Mouse (Mus musculus) ES-CJ7 (cell line): ENCODE results near the gene Pnrc2.

ENCODE experiments used
- DNase-seq: peaks from one replicate; pipeline ENCODE4 v3.0.0; 2011; ENCODE audit warnings: low read depth, low spot score

The Pnrc2 gene

GRCm38 (mm10) chr4:135892884-135893283 lies 19.2 kb upstream of the Pnrc2 start:
- no peak for DNase-seq

- no peak for DNase-seq
These were observed 17.9 kb upstream of the Pnrc2 start for GRCm38 (mm10) chr4:135891539-135891938.

- peak; percentile 74 for DNase-seq
These were observed 16.2 kb upstream of the Pnrc2 start for GRCm38 (mm10) chr4:135889884-135890283.

DNA sequence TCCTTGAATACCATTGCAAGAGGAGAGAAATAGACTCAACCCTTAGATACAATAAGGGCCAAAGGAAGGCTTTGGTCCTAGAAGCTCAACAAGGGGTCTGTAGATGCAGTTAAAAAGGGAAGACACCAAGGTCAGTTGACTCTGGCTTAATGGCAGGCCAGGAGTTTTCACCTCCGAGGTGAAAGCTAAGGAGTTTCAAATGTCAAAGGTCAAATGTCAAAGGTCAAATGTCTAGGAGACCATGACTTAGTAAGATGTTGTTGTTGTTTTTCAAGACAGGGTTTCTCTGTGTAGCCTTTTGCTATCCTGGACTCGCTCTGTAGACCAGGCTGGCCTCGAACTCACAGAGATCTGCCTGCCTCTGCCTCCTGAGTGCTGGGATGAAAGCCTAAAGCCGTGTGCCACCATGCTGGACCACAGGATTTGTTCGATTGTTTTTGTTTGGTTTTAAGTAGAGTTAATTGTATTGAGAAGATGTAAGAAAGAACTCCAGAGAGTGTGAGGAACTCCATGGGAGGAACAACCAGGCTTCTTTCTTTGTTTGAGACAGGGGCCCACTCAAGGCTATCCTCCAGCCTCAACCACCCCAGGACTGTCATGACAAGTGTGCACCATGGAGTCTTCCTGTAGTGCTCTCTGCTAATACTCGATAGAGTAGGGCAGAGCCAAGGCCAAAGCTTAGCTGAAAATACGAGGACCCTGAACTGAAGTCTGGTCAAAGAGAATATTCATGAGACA lies 15.7 kb upstream of the Pnrc2 start:
- peak; percentile 67 for DNase-seq

- DNase-seq, result peak; percentile 29
These were observed 14.9 kb upstream of the Pnrc2 start for GRCm38 (mm10) chr4:135888448-135889057.

DNA sequence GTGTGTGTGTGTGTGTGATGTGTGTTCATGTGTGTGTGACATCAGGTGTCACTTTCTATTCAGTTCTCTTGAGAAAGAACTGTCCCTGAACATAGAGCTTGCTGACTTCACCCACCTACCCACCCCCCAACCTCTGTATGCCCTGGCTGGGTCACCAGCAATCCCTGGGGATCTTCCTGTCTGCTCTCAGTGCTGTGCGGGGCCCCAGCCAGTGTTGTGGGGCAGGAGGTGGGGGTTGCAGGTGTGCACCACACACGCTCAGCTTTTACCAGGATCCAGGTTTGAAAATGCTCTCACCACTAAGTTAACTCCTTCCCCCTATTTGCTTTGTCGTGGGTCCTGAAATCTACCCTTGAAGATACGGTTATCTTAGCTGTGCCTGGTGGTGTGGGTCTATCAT lies 12.5 kb upstream of the Pnrc2 start:
- no peak for DNase-seq

DNA sequence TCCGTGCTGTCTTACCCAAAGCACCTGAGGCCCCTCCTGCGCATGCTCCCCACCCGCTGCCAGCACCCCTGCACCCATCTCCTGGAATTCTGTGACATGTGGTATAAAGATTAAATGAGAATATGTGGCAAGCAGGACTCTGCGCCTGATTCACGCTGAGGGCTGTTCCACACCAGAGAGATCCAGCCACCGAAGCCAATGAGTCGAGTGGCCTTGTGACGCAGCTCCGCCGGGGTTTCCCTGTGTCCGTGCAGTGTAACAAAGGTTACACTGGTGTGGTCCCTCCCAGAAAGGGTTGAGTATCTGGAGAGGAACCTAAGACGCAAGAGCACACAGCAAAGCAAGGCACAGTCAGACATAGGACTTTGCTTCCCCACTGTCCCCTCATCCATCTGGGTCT lies 12.0 kb upstream of the Pnrc2 start:
- no peak for DNase-seq

- no peak for DNase-seq
These were observed 10.9 kb upstream of the Pnrc2 start for GRCm38 (mm10) chr4:135884531-135884930.

DNA sequence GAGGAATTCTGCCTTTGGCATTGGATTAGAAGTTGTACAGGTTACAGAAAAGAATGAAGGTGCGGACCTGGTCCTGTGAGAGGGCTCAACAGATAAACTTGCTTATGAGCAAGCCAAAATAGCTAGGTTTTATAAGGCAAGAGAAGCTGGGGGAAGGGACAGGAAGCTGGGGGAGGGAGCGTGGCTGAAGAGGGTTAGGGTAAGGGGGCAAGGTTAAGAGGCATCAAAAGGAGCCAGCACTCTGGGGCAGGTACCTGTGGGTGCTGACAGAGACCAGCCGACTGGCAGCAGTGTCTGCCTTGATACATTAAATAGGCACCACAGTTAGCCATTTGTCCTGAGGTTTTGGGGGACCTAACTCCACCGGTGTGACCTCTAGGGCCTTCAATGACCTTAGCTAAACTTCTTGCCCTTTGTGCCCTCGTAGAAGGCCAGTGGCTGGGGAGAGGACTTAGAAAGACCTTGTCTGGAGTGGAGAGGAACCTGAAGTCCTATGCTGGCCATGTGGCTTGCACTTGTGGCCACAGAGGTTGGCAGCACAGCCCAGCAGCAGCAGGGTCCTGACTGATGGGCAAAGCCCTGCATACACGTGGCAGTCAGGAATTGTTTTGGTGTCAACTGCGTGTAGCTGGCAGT lies 10.3 kb upstream of the Pnrc2 start:
- DNase-seq, result no peak

DNA sequence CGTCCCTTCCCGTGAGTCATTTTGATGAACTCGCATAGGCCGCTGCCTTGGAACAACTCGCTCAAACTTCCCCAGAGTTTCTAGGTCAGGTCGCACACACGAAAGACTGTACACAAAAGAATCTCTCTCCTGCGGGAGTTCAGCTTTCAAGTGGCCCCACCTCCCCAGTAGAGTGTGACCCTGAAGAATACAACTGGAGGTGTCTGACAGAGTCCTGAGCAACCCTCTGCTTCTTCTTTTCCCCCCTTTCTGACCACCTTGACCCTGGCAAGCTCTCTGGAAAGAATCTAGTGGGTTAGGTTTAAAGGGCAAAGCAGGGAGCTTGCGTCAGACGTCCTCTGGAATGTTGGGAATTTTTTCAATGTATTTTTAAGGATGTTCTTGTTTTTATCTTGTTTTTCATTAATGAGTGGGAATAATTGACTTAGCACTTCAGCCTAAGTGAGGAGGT lies 9.8 kb upstream of the Pnrc2 start:
- no peak for DNase-seq

DNA sequence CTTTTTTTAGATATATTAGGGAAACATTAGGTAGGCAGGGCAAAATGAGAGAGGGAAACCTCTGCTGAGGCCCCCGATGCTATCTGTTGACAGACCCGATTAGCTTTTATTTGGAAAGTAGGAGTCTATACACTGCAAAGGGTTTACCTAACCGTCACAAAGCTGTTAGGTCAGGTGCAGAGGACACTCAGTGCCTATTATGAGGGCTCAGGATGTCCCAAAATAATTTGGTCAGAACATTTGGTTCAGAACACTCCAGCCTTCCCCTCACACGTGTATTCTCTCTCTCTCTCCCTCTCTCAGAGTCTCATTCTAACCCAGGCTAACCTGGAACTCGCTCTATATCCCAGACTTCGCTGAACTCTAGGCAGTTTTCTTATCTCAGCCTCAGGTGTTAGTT lies 8.4 kb upstream of the Pnrc2 start:
- no peak for DNase-seq

- DNase-seq, result no peak
These were observed 6.9 kb upstream of the Pnrc2 start for GRCm38 (mm10) chr4:135880576-135880975.

DNA sequence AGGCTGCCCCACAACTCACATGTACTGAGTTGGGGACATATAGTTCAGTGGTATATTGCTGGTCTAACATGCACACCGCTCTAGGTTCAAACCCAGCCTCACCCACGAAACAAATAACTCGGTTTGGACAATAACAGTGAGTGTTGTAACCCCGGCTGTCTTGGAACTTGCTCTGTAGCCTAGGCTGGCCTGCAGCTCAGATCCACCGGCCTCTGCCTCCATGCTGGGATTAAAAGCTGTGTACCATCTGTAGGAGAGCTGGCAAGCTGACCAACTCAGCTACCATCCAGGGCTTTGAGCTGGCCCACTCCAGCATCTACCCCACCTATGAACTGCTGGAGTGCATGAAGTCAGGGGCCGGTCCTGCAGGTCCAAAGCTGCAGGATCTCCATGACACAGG lies 6.4 kb upstream of the Pnrc2 start:
- no peak for DNase-seq

- DNase-seq, result no peak
These were observed 5.4 kb upstream of the Pnrc2 start for GRCm38 (mm10) chr4:135879021-135879420.

GRCm38 (mm10) chr4:135877742-135878141 lies 4.1 kb upstream of the Pnrc2 start:
- no peak for DNase-seq

DNA sequence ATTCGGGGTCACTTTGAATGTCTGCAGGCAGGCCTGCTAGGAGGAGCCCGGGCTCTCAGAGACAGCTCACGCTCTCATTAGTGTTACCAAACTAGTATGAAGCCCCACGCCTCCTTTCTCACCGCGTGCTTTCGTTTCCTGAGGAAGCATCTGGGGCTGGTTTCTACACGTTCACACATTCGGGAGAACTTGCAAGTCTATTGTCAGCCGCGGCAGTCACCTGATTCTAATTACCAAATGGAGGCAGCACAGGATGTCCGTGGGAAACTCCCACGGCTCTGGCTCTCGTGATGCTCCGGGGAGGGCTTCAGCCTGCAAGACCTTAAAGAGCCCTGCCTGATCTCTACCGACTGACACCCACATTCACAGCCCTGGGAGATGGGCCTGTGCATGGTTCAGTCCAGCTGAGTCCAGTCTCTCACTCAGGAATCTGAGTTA lies 3.0 kb upstream of the Pnrc2 start:
- DNase-seq, result peak; percentile 81

DNA sequence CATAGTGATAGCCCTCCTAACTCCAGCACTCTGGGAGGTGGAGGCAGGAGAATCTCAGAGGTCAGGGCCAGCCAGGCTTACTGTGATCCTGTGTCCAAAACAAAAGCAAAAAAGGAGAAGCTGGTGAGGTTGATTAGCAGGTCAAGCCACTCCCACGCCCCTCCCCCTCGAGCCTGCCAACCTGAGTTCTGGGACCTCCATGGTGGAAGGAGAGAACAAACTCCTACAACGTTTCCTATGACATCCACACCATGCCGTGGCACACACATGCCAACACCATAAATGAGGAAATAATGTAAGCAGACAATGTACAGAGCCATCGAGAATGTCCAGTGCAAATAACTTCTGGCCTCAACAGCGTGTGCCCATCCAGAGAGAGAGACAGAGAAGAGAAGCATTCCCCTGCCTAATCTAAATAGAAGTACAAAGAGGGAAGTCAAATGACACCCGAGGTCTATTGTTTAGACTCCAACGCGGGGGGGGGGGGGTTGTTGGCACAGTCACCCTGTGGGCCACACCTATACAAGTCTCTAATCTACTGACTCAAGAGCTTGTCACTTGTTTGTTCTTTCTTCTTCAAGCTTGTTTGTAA lies 2.4 kb upstream of the Pnrc2 start:
- peak; percentile 50 for DNase-seq

GRCm38 (mm10) chr4:135875546-135875945 lies 1.9 kb upstream of the Pnrc2 start:
- no peak for DNase-seq

DNA sequence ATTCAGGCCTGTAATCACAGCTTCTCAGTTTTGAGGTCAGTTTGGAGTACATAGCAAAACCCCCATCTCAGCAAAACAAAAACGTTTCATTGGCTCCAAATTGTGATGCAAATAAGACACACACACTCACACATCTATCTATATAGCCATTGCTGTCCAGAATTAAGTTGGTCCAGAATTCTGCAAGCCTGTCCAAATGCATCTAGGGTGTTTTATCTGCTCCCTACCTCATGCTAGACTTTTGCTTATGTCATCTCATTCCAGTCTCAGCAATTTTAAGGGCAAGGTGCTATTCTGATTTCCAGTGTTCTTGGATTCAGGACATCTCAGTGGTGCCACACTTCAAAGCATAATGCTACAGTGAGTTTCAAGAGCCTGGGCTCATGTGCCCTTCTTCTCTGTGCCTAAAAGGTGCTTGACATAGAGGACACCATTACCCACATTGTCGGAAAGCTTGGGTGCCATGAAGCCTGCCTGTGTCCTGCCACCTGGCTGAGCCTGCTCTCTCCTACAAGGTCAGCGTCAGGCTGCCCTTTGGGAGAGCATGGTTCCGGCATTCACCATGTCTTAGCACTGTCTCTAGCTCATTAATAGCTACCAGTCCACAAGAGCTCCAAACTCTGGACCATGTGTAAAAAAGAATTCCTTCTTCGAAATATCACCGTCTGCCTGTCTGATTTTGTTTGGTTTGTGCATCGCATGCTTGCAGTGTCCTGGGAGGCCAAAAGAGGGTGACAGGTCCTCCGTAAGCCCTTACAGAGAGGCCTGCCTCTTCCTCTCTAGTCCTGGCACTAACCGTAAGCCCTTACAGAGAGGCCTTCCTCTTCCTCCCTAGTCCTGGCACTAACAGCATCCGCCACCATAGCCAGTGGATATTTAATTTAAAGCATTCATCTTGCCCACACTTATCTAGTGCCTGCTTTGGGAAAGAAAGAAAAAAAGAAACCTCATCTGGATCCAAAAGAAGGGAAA lies 1.2 kb upstream of the Pnrc2 start:
- DNase-seq, result no peak

- DNase-seq, result no peak
These were observed 860 bp downstream of the Pnrc2 start for GRCm38 (mm10) chr4:135872589-135873391.
